Mouse (Mus musculus) CH12.LX (cell line): Measurements from ENCODE around the gene Cfap206.

Experiments used
- CTCF ChIP-seq, 2 experiments: IDR thresholded peaks in 1 of 2; conservative IDR thresholded peaks in 1 of 2; 2 replicates each; pipeline ENCODE4 v1.5.1; 2011 to 2012; ENCODE audit warnings: low read depth in 2 of 2, low read length in 2 of 2, improper control_type of control experiment in 1 of 2, inconsistent platforms in 1 of 2, mild to moderate bottlenecking in 1 of 2, moderate library complexity in 1 of 2
- ELF1 ChIP-seq: IDR thresholded peaks from 2 replicates; pipeline ENCODE4 v1.6.1; 2014; ENCODE audit warnings: low read depth, mild to moderate bottlenecking, inconsistent platforms, low read length, improper control_type of control experiment
- EP300 ChIP-seq: IDR thresholded peaks from 2 replicates; pipeline ENCODE4 v1.6.1; 2011; ENCODE audit warnings: low read length, improper control_type of control experiment
- GABPA ChIP-seq: IDR thresholded peaks from 2 replicates; pipeline ENCODE4 v1.6.1; 2012; ENCODE audit warnings: low read depth, low read length, improper control_type of control experiment, inconsistent platforms; ENCODE audit not compliant: insufficient replicate concordance
- HCFC1 ChIP-seq: IDR thresholded peaks from 2 replicates; pipeline ENCODE4 v1.6.1; 2012; ENCODE audit warnings: low read depth, mild to moderate bottlenecking, inconsistent platforms, low read length, improper control_type of control experiment
- MAZ ChIP-seq: IDR thresholded peaks from 2 replicates; pipeline ENCODE4 v1.6.1; 2012; ENCODE audit warnings: low read depth, mild to moderate bottlenecking, inconsistent platforms, low read length, improper control_type of control experiment, moderate library complexity
- POLR2AphosphoS2 ChIP-seq: IDR thresholded peaks from 2 replicates; pipeline ENCODE4 v1.6.1; 2011; ENCODE audit warnings: low read depth, low read length, improper control_type of control experiment
- RCOR1 ChIP-seq: conservative IDR thresholded peaks from 2 replicates; pipeline ENCODE4 v1.6.1; 2012; ENCODE audit warnings: low read depth, mild to moderate bottlenecking, inconsistent platforms, low read length, improper control_type of control experiment
- USF2 ChIP-seq: conservative IDR thresholded peaks from 2 replicates; pipeline ENCODE4 v1.6.1; 2011; ENCODE audit warnings: low read depth, low read length, improper control_type of control experiment
- ZKSCAN1 ChIP-seq: IDR thresholded peaks from 2 replicates; pipeline ENCODE4 v1.6.1; 2012; ENCODE audit warnings: low read depth, inconsistent platforms, low read length, improper control_type of control experiment, borderline replicate concordance

DNA sequence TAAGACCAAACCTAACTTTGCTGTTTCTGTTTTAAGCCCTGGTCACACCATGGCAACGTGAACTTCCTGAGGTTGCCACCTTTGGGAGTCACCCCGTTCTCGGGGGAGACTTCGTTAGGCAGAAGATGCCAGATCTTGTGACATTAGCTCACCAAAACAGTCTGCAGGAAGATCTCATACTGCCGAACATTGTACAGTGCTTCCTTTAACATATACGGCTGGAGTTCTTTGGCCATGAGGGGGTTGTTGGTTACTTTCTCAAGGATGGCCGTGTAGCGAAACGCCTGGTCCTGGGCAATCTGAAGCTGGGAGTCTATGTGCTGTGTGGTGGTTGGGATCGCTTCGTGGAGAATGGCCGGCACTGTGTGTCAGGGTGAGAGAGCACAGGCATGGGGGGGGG is 10.6 kb downstream of the Cfap206 start:
- no peak for TF ChIP-seq CTCF (conservative IDR thresholded peaks at IDR 0.05 in 1 of 2, IDR thresholded peaks at IDR 0.05 in 1 of 2; ENCODE audit: low read depth in 2 of 2, low read length in 2 of 2)
- TF ChIP-seq USF2 = no peak
- TF ChIP-seq GABPA = no peak
- TF ChIP-seq EP300 = no peak
- no peak for TF ChIP-seq RCOR1
- no peak for TF ChIP-seq HCFC1
- no peak for TF ChIP-seq ELF1
- TF ChIP-seq ZKSCAN1 = no peak
- no peak for TF ChIP-seq POLR2AphosphoS2
- no peak for TF ChIP-seq MAZ
